In genomic region chr6:129184001-129184400, GRCm38 (mm10) we compare ENCODE assay signal across 1 mouse cellular context.
TF ChIP-seq lines count a peak whose summit lies in the region.

No protein-coding gene starts in this region.

TF ChIP-seq in CH12.LX, 34 proteins besides CTCF, POLR2A, EP300 and RAD21:
- peak; percentile 4; the same call in 1 of the 2 replicates for TF ChIP-seq SIN3A (IDR thresholded peaks at IDR 0.05; ENCODE audit: low read length)
